Mouse (Mus musculus) E14TG2a.4 (cell line): ENCODE measurements around the gene Ophn1.

Experiments used
- CTCF ChIP-seq: conservative IDR thresholded peaks from 2 replicates; pipeline ENCODE4 v1.5.1; 2014; ENCODE audit warnings: low read length
- NANOG ChIP-seq: IDR thresholded peaks from 2 replicates; pipeline ENCODE4 v1.6.1; 2014; ENCODE audit warnings: borderline replicate concordance, low read length, mixed read lengths
- POU5F1 ChIP-seq: IDR thresholded peaks from 2 replicates; pipeline ENCODE4 v1.6.1; 2014; ENCODE audit warnings: low read length, borderline replicate concordance

GRCm38 (mm10) chrX:98546458-98546857, 344.4 kb downstream of the Ophn1 start:
- TF ChIP-seq CTCF, result no peak
- TF ChIP-seq NANOG, result no peak
- no peak for TF ChIP-seq POU5F1
